ENCODE assay signal across 8 mouse cellular contexts in the genomic region with DNA sequence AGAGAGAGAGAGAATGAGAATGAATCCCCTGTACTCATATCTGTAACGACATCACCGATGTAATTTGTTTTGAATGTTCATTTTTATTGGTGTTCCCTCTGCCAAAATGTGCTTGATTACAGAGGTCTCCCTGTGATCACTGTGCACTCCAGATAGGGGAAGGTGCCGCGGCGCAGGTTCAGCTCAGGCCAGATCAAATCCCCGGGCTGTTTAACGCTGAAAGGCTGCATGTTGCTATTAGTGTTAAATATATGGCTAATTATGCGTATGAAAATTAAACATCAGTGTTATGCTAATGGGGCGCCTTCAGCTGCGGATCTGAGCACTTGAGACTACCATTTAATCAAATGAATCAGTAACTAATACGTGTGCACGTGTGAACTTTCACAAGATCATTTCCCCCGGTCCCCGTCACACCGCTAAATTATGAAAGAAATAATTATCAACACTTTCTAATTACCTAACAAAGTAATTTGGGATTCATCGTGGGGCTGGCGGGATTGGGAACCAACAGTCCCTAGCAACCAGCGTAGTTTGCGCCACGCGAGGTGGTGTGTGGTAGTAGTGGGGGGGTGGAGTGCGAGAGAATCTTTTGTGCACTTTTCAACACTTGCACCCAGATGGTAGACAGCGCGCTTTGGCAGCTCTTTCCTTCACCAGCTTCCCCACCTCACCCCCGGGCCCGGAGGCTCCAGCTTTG. TPM values are rescaled to one million over a fixed set of nuclear protein-coding genes. Genes with fewer than 3 reads are reported as not detected.
DNase-seq lines count a peak whose midpoint lies in the region; ATAC-seq and TF ChIP-seq lines count a peak whose summit lies in the region.

A gene (plus strand): TSS at position 100 of the 700 bp plus-strand sequence.

- H3K4me2 ChIP-seq in hindbrain, embryonic 11.5 days (replicated peaks; ENCODE audit: low read depth, low read length): peak within 1 kb of the TSS; percentile 86
- H3K4me2 ChIP-seq in liver, embryonic 12.5 days: peak within 1 kb of the TSS; percentile 95

- H3K36me3 ChIP-seq in hindbrain, embryonic 11.5 days (ENCODE audit: control insufficient read depth, insufficient read depth, low read length): no peaks in the 10 kb centered on the region
- no peaks in the 10 kb centered on the region for H3K36me3 ChIP-seq in liver, embryonic 12.5 days

- WGBS in hindbrain, embryonic 11.5 days: under 1% methylated on average over 26 of the region's 26 CpGs
- 3% methylated on average over 26 of the region's 26 CpGs for whole genome bisulfite sequencing in liver, embryonic 12.5 days (ENCODE audit: insufficient replicate concordance)

- DNase-seq in layer of hippocampus, adult 2 months (ENCODE audit: low spot score in 2 of 2): no peak
- DNase-seq in layer of hippocampus, adult 9-11 months: no peak
- DNase-seq in embryo, embryonic 10.5 days (ENCODE audit: low spot score): peak; percentile 51
- peak; percentile 60 for DNase-seq in hindbrain, embryonic 11.5 days (ENCODE audit: low spot score)
- peak; percentile 65 for DNase-seq in thymus, postnatal 4 days
- no peak for DNase-seq in spleen, adult 12 weeks (ENCODE audit: low spot score)
- no peak for DNase-seq in urinary bladder, postnatal 36 days (ENCODE audit: low spot score in 2 of 2)

- peak within 1 kb of the TSS; percentile 18; the same call in 1 of the 2 replicates for H3K27ac ChIP-seq in layer of hippocampus, adult 2 months
- H3K27ac ChIP-seq in hindbrain, embryonic 11.5 days (ENCODE audit: low read depth, low read length): no peak within 1 kb of the TSS
- no peak within 1 kb of the TSS for H3K27ac ChIP-seq in liver, embryonic 12.5 days

- peak within 1 kb of the TSS; percentile 45; the same call in 1 of the 2 replicates for H3K4me3 ChIP-seq in layer of hippocampus, adult 2 months
- peak within 1 kb of the TSS; percentile 41 for H3K4me3 ChIP-seq in hindbrain, embryonic 11.5 days (ENCODE audit: low read depth, low read length)
- H3K4me3 ChIP-seq in liver, embryonic 12.5 days: peak within 1 kb of the TSS; percentile 60

- peaks cover 6% of the 10 kb centered on the region for H3K4me1 ChIP-seq in hindbrain, embryonic 11.5 days (replicated peaks; ENCODE audit: control insufficient read depth, insufficient read depth, low read length)
- peaks cover 41% of the 10 kb centered on the region for H3K4me1 ChIP-seq in liver, embryonic 12.5 days

- H3K9me3 ChIP-seq in hindbrain, embryonic 11.5 days (ENCODE audit: control insufficient read depth, low read length): no peaks in the 10 kb centered on the region
- H3K9me3 ChIP-seq in liver, embryonic 12.5 days (replicated peaks): no peaks in the 10 kb centered on the region

- no peak for TF ChIP-seq CTCF in layer of hippocampus, adult 2 months (conservative IDR thresholded peaks at IDR 0.05)

- H3K9ac ChIP-seq in hindbrain, embryonic 11.5 days (ENCODE audit: low read depth, low read length): 0 out of 2 replicates have a peak within 1 kb of the TSS, but pooled peaks have one; percentile 23
- no peak within 1 kb of the TSS for H3K9ac ChIP-seq in liver, embryonic 12.5 days

- no peak for ATAC-seq in hindbrain, embryonic 11.5 days (ENCODE audit: low FRiP score)
- no peak for ATAC-seq in liver, embryonic 12.5 days

- peaks cover 94% of the 10 kb centered on the region for H3K27me3 ChIP-seq in hindbrain, embryonic 11.5 days (ENCODE audit: control insufficient read depth, insufficient read depth, low read length)
- H3K27me3 ChIP-seq in liver, embryonic 12.5 days (replicated peaks): peaks cover 98% of the 10 kb centered on the region

RNA-seq across cellular contexts. Expression of the gene that starts here (rescaled TPM):
- 10 to 100 TPM; 15.4 to 17.5 TPM for total RNA-seq in layer of hippocampus, adult 2 months (2021)
- 1.6 and 2.1 TPM in 2 replicates for polyA plus RNA-seq in hindbrain, embryonic 11.5 days (2014; fragmentation: Nextera tagmentation; extraction: Ambion mirVana)
- polyA plus RNA-seq in liver, embryonic 12.5 days (2016; fragmentation: Nextera tagmentation; extraction: Ambion mirVana): 0.19 and 0.23 TPM in 2 replicates

Comparison
In these comparisons a context has a peak if more than half of its experiments do, and no peak if none do; other contexts are left out.
1. DNase-seq: peak in embryo, embryonic 10.5 days (single experiment), hindbrain, embryonic 11.5 days (single experiment) and thymus, postnatal 4 days (single experiment); none in layer of hippocampus, adult 2 months (0 of 2), layer of hippocampus, adult 9-11 months (single experiment), spleen, adult 12 weeks (single experiment) and urinary bladder, postnatal 36 days (0 of 2).
2. Peak in every context shown above with its lines, with median percentiles within 50 percentile points of each other: H3K4me3 ChIP-seq.